Mouse (Mus musculus) olfactory bulb, adult 2 months (tissue): ENCODE results near the gene Kif17. TPM values are rescaled to one million over a fixed set of nuclear protein-coding genes. Genes with fewer than 3 reads are reported as not detected.

Source experiments
- H3K27ac ChIP-seq: fragments of 200-500 bp; 2 replicates; pipeline ENCODE4 v1.5.1; 2012; ENCODE audit warnings: low read depth, low read length; ENCODE audit not compliant: insufficient read depth
- H3K4me1 ChIP-seq: fragments of 200-500 bp; 2 replicates; pipeline ENCODE4 v1.6.1; 2012; ENCODE audit warnings: low read length; ENCODE audit not compliant: control insufficient read depth, insufficient read depth
- H3K4me3 ChIP-seq: fragments of 200-500 bp; 2 replicates; pipeline ENCODE4 v1.5.1; 2012; ENCODE audit warnings: mild to moderate bottlenecking, low read depth, low read length, moderate library complexity; ENCODE audit not compliant: insufficient read depth
- CTCF ChIP-seq: fragments of 200-500 bp; IDR thresholded peaks from 2 replicates; pipeline ENCODE4 v1.5.1; 2012; ENCODE audit warnings: low read depth, mild to moderate bottlenecking, low read length, moderate library complexity; ENCODE audit not compliant: insufficient read depth
- POLR2A ChIP-seq: fragments of 200-500 bp; IDR thresholded peaks from 2 replicates; pipeline ENCODE4 v1.6.1; 2012; ENCODE audit warnings: mild to moderate bottlenecking, low read depth, low read length, moderate library complexity; ENCODE audit not compliant: insufficient read depth
- WGBS: fragments of 180-500 bp; shearing (Covaris S2); methylation state at CpG from one replicate; pipeline ENCODE4 v1.1.7; 2018; 5-methylcytosine and 5-hydroxymethylcytosine counted together
- polyA plus RNA-seq: library from polyadenylated mRNA; stranded (reverse); fragments of >200 nt; gene quantifications from 2 replicates; pipeline ENCODE4 v1.2.4, GENCODE M21; 2012; ENCODE audit warnings: low replicate concordance; ENCODE audit not compliant: missing spikeins, insufficient read depth, insufficient read length

The Kif17 gene
- polyA plus RNA-seq, 1 experiment, result not detected

DNA sequence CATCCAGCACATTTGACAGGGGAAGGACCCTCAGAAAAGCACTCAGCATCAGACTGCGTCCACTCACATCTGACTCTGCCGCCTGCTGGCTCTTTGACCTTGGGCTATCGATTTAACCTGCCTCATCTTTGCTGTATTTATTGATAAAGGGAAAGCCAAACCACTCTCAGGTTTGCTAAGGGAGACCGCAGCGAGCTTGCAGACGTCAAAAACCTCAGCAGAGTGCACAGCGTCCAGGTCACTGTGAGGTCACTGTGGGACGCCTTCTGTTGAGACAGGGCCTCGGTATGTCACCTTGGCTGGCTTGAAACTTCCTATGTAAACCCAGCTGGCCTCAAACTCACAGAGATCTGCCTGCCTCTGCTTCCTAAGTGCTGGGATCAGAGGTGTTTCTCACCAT is 87.1 kb downstream of the Kif17 start:
- no peak overlapping the region for H3K4me3 ChIP-seq
- TF ChIP-seq POLR2A (no peak), CTCF (no peak)
- 90% methylated on average over 9 of the region's 9 CpGs for WGBS
- H3K27ac ChIP-seq, result no peak overlapping the region
- no peaks in the 10 kb centered on the region for H3K4me1 ChIP-seq

DNA sequence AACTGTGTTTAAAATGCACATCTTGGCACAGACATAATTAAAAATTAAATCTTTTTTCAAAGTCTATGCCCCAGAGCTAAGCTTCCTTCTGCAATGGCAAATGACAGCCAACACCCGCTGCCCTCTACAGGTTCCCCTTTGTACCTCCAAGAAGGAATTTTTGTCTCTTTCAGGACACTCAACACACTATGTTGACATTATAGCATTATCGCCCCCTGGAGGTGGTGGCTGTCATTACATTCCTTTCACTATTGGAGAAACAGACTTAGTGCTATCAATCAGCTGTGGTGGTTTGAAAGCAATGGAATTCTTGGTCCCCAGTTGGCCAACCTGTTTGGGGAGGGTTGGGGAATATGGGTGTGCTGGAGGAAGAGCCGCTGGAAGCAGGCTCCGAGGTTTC is 89.7 kb downstream of the Kif17 start:
- Histone ChIP-seq H3K4me1 (no peaks in the 10 kb centered on the region; the same call in 1 of the 2 replicates), H3K27ac (no peak overlapping the region), H3K4me3 (no peak overlapping the region)
- WGBS, result 27% methylated on average over 4 of the region's 4 CpGs
- TF ChIP-seq CTCF, result peak; percentile 30; the same call in 1 of the 2 replicates
- TF ChIP-seq POLR2A, result no peak

GRCm38 (mm10) chr4:138341393-138341792 is 91.2 kb downstream of the Kif17 start:
- H3K4me3 ChIP-seq, result no peak overlapping the region
- no peak overlapping the region for H3K27ac ChIP-seq
- TF ChIP-seq CTCF, result no peak
- TF ChIP-seq POLR2A, result no peak
- no peaks in the 10 kb centered on the region; the same call in 1 of the 2 replicates for H3K4me1 ChIP-seq
- WGBS, result 81% methylated on average over 8 of the region's 8 CpGs

GRCm38 (mm10) chr4:138342048-138342447 is 91.8 kb downstream of the Kif17 start:
- no peak overlapping the region for H3K27ac ChIP-seq
- H3K4me1 ChIP-seq, result no peaks in the 10 kb centered on the region; the same call in 1 of the 2 replicates
- H3K4me3 ChIP-seq, result no peak overlapping the region
- no peak for TF ChIP-seq POLR2A
- TF ChIP-seq CTCF, result no peak
- 59% methylated on average over 7 of the region's 7 CpGs for WGBS

- H3K4me3 ChIP-seq, result no peak overlapping the region
- no peak overlapping the region for H3K27ac ChIP-seq
- TF ChIP-seq POLR2A (no peak), CTCF (no peak)
- 92% methylated on average over 6 of the region's 6 CpGs for WGBS
- H3K4me1 ChIP-seq, result no peaks in the 10 kb centered on the region; the same call in 1 of the 2 replicates
Observed at GRCm38 (mm10) chr4:138342778-138343177, 92.5 kb downstream of the Kif17 start.

DNA sequence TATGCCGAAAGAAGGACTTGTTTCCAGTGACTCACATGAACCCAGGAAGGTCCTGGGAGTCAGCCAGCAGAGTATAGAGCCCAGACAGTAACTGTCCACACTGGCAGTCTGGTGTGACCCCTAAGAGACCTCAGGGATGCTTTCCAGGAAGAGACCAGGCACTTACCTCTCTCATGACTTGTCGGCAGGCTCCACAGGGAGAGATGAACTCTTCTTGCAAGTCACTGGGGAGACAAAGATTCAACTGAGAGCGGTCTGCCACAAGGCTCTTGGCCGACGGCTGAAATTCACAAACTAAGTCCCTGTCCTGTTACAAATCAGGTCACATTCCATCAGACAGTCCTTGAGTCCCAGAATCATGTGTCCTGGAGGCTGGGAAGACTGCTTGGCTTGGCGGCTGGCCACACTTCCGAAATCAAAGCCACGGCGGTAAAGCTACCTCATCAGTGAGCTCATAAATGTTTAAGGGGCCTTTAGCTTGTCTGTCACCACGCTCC is 93.2 kb downstream of the Kif17 start:
- TF ChIP-seq CTCF, result no peak
- TF ChIP-seq POLR2A, result no peak
- 71% methylated on average over 10 of the region's 10 CpGs for WGBS
- H3K27ac ChIP-seq, result no peak overlapping the region
- H3K4me1 ChIP-seq, result no peaks in the 10 kb centered on the region; the same call in 1 of the 2 replicates
- H3K4me3 ChIP-seq, result no peak overlapping the region

GRCm38 (mm10) chr4:138344891-138345545 is 94.8 kb downstream of the Kif17 start:
- no peaks in the 10 kb centered on the region; the same call in 1 of the 2 replicates for H3K4me1 ChIP-seq
- TF ChIP-seq POLR2A (no peak), CTCF (no peak)
- H3K4me3 ChIP-seq, result no peak overlapping the region
- no peak overlapping the region for H3K27ac ChIP-seq
- WGBS, result 73% methylated on average over 9 of the region's 9 CpGs

DNA sequence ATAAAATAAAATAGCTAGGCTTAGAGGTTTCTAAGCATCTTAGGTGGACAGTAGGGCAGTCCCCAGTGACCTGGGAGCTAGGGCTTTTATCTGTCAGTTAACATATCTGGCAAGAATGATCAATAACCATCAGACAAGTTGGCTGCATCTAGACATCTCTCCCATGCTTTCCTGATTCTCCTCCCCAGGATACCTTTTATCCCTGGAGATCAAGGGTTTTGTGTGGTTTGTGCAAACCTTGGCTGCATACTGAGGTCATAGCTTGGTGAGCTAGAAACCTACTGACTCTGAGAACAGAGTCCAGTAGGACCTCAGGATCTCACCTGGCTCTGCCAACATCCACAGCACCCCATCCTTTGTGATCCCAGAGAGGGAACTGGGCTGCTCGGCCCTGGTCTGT is 97.0 kb downstream of the Kif17 start:
- WGBS, result 71% methylated on average over 1 of the region's 1 CpGs
- Histone ChIP-seq H3K4me3 (no peak overlapping the region), H3K4me1 (no peaks in the 10 kb centered on the region; the same call in 1 of the 2 replicates), H3K27ac (no peak overlapping the region)
- TF ChIP-seq POLR2A (no peak), CTCF (no peak)

- WGBS, result 64% methylated on average over 7 of the region's 7 CpGs
- Histone ChIP-seq H3K4me3 (no peak overlapping the region), H3K4me1 (no peaks in the 10 kb centered on the region; the same call in 1 of the 2 replicates), H3K27ac (no peak overlapping the region)
- TF ChIP-seq POLR2A, result no peak
- no peak for TF ChIP-seq CTCF
Observed at GRCm38 (mm10) chr4:138348716-138349115, 98.5 kb downstream of the Kif17 start.

Other genes with a start within 250 kb of the Kif17 start
- gene Hp1bp3, start 34.1 kb upstream of the Kif17 start, polyA plus RNA-seq, result 181 and 298 TPM in 2 replicates
- gene Sh2d5, start within 50 bp of the Kif17 start, polyA plus RNA-seq, result not detected in 2 replicates
- gene Ddost, start 54.3 kb downstream of the Kif17 start, polyA plus RNA-seq, result 218 TPM in 1 of 2 replicates, not detected in the other
- gene Pink1, start 75.9 kb downstream of the Kif17 start, polyA plus RNA-seq, result not detected in 2 replicates
- gene Cda, start 117.6 kb downstream of the Kif17 start, polyA plus RNA-seq, result not detected in 2 replicates
- not detected in 2 replicates for gene Fam43b, start 146.1 kb downstream of the Kif17 start, polyA plus RNA-seq
- gene Mul1, start 184.2 kb downstream of the Kif17 start, polyA plus RNA-seq, result not detected in 2 replicates
- gene Camk2n1, start 203.9 kb downstream of the Kif17 start, polyA plus RNA-seq, result 114 and 206 TPM in 2 replicates